Mouse (Mus musculus) spleen, postnatal 10 days (tissue): ENCODE measurements around the gene Arvcf.

Experiments
- DNase-seq, 2 experiments: peaks; one replicate each; pipeline ENCODE4 v3.0.0; 2021 to 2022; ENCODE audit warnings: low spot score in 2 of 2

The Arvcf gene

GRCm38 (mm10) chr16:18387704-18388582, 40.0 kb downstream of the Arvcf start:
- DNase-seq: no peak

GRCm38 (mm10) chr16:18388583-18389435, 40.8 kb downstream of the Arvcf start:
- no peak for DNase-seq

DNA sequence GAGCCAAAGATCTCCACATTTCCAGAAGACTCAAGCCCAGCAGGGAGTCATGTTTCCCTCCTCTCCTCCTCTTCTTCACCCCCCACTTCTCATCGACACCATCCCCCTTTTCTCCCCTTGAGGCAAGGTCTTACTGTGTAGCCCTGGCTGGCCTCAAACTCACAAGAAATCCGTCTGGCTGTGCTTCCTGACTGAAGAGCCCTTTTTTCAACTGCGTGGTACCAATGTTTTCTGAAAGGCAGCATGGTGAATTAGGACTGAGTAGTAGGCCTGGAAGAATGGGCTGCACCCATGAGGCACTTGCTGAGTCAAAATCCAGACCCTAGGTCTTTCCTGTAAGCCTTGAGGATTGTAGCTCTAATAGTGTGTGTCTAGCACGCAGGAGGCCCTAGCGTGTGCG, 42.4 kb downstream of the Arvcf start:
- DNase-seq: no peak

DNA sequence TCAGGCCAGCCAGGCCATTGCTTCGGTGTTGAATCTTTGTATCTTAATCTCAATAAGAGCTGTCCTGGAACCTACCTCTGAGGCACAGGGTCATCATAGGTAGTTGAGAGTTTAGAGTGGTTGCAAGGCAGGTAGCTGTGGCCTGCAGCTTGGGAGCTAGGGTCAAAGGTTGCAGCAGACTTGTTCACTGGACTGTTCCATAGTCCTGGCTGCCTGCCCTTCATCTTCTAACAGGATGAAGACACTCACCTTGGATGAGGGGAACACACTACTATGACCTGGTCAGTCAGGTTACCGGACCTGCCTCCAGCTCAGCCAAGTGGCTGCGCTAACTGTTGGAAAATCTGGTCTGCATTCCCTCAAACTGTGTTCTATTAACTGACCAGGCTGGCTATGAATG, 43.1 kb downstream of the Arvcf start:
- DNase-seq: no peak

DNA sequence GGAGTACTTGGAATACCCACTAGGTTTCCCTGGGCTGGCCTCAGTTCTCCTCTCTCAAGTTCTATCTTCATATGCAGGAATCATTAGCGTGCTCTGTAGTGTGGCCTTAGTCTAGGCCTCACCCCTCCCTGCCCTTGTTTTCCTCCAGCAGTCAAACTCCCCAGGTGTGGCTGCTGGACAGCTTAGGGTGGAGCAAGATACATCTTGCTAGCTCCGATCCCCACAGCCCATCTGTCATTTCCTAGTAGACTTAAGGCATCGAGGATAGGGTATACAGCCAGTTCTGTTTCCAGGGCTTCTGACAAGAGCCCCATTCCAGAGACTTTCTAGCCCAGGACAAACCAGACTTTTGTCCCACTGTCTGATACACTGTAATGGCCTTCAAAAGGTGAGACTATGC, 43.7 kb downstream of the Arvcf start:
- DNase-seq: no peak

DNA sequence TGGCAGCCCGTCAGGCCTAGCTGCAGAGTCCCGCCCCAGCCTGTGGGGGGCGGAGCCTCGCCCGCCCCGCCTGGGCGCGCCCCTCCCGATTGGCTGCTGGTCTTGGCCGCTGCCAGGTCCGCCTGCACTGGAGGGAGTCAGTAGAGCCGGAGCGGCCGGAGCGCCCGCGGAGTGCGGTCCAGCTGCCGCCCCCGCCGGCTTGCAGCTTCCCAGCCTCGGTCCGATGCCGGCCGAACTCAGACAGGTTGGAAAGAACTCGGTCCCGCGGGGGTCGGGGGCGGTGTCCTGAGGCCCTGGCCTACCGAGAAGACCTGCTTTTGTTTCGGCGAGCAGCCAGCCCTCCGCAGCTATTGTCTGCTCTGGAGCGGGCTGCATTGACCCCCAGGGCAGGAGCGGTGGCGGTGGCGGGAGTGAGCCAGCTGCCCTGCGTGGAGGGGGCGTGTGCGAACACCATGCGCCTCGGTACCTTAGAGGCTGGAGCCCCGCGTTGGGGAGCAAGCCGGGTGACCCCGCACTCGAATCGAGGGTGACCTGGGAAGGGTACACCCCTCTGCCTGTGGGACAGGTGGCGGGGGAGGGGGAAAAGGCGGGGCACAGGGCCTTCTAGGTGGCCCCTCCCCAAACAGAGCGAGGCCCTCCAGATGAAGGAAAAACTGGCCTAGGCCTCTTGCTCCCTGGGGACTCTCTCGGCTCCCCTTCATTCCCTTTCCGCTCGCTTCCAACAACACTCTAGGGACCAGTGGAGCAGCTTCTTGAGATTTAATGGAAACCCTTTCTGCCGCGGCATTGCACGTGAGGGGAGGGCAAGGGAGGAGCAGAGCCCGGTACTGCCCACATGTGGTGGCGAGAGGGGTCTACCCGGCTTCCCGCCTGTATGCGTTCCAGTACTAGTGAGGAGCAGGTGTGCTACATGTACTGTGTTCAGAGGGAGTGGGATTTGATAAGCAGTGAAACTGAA, 44.8 kb downstream of the Arvcf start:
- DNase-seq: peak; percentile 86 to 92

DNA sequence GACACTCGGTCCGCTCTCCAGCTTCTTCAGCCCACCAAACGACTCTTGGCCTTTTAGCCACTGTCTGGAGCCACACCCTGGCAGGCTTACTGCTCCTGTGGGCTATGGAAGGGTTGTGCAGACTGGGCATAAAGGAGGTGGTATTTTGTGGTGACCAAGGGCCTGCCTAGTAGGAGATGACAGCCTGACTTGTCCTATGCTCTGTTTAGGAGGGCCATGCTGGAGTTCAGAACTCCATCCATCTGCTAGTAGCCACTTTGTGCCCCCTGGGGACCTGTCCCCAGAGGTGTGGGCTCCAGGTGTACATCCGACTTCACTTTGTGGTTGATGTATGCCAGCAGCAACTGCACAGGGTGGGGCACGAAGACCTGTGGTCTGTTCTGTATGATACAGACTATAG, 45.6 kb downstream of the Arvcf start:
- DNase-seq: no peak

- no peak for DNase-seq
These were observed 46.1 kb downstream of the Arvcf start for GRCm38 (mm10) chr16:18394056-18394455.

- no peak for DNase-seq
These were observed 47.0 kb downstream of the Arvcf start for GRCm38 (mm10) chr16:18394777-18395619.

- DNase-seq: no peak
These were observed 47.6 kb downstream of the Arvcf start for GRCm38 (mm10) chr16:18395620-18396036.

GRCm38 (mm10) chr16:18396201-18396600, 48.2 kb downstream of the Arvcf start:
- no peak for DNase-seq

DNA sequence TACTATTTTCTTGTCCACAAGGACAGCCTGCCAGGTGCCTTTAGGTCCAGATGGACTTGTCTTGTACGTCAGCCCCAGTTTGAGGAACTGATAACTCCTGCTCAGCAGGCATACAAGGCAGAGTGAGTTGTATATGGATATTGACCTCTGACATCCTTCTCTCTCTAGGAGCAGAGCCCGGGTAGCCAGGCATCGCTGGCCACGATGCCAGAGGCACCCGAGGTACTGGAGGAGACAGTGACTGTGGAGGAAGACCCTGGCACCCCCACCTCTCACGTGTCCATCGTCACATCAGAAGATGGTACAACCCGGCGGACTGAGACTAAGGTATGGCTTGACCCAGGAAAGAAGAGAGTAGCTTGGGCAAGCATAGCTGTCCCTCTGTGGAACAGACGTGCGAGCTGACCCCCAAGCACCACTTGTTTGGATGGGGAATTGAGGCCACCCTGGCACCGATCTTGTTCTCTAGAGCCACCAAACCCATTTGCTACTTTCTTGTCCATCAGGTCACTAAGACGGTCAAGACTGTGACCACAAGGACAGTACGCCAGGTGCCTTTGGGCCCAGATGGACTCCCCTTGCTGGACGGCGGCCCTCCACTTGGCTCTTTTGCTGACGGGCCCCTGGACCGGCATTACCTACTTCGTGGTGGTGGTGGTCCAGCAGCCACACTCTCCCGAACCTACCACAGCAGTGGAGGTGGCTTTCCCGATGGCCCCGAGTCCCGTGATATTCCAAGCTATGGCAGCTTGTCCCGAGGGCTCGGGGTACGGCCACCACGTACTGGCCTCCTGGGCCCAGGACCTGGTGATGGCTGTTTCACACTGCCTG, 49.0 kb downstream of the Arvcf start:
- no peak for DNase-seq

DNA sequence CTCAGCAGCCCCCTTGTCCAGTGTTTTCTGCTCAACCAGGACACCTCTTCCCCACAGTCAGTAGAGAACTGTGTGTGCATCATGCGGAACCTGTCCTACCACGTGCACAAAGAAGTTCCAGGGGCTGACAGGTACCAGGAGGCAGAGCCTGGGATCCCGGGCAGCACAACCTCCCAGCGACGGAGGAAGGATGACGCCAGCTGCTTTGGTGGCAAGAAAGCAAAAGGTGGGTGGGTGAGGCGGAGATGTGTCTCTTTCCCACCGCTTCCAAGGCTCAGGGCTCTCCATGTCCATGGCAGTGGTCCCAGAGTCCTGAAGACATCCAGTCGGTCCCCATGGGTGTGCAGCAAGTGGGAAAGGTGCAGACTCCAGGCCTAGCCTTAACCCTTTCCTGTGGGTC, 52.0 kb downstream of the Arvcf start:
- no peak for DNase-seq

DNA sequence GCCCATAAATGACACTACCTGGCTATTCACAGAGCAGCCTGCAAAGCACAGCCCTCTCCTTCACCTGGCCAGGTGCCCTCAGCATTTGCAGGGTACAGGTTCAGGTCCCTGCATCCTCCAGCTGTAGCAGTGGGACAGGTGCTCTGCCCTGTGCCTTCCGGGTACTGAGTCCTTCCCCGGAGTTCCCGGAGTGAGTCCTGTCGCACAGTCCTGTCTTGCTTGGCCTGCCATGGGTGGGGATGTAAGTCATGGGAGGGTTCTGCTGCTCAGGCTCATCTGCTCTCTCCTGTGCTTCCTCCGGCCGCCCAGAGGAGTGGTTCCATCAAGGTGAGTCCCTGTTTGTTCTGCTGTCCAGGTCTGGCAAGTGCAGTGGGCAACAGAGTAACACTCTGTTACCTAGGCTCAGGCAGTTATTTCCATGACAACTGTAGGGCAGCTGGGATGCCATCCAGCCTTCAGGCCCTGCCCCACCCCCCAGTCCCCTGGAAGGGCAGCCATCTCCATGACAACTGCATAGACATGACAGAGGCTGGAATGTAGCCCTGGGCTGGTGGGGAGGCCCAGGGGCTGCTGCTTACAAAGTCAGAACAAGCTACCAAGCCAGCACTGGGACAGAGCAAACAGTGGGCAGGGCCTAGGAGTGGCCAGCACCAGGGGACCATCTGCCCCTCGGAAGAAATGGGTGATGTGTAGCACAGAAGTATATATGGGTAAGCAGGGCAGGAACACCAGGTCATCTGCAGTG, 52.7 kb downstream of the Arvcf start:
- DNase-seq: no peak

- no peak for DNase-seq
These were observed 55.3 kb downstream of the Arvcf start for GRCm38 (mm10) chr16:18403285-18403684.

- peak in 1 of 2 experiments; percentile 80 for DNase-seq
These were observed 57.3 kb downstream of the Arvcf start for GRCm38 (mm10) chr16:18405091-18405854.

GRCm38 (mm10) chr16:18405876-18406275, 57.9 kb downstream of the Arvcf start:
- no peak for DNase-seq

GRCm38 (mm10) chr16:18406293-18406692, 58.3 kb downstream of the Arvcf start:
- peak in 1 of 2 experiments; percentile 76 for DNase-seq
